Mouse (Mus musculus) MEL (cell line): ENCODE measurements around the gene Gm20388. TPM values are rescaled to one million over a fixed set of nuclear protein-coding genes. Genes with fewer than 3 reads are reported as not detected.

Experiments
- DNase-seq: peaks from one replicate; pipeline ENCODE4 v3.0.0; 2011; ENCODE audit warnings: low read depth, low spot score
- H3K27ac ChIP-seq: 2 replicates; pipeline ENCODE4 v1.5.1; 2012; ENCODE audit warnings: low read depth, mild to moderate bottlenecking, control low read depth, low read length, moderate library complexity; ENCODE audit not compliant: control insufficient read depth
- H3K27me3 ChIP-seq, 2 experiments: fragments of 150-350 bp in 1 of 2; sonication (generic) in 1 of 2; 2 replicates each; pipeline ENCODE4 v1.6.1; 2012; ENCODE audit warnings: low read length in 2 of 2, mild to moderate bottlenecking in 2 of 2, improper control_type of control experiment in 1 of 2, moderate library complexity in 1 of 2; ENCODE audit not compliant: insufficient read depth in 2 of 2, control insufficient read depth in 1 of 2
- H3K36me3 ChIP-seq, 2 experiments: 2 replicates each; pipeline ENCODE4 v1.6.1; 2012 to 2014; ENCODE audit warnings: low read length in 2 of 2, improper control_type of control experiment in 1 of 2, inconsistent platforms in 1 of 2, mild to moderate bottlenecking in 1 of 2; ENCODE audit not compliant: insufficient read depth in 2 of 2, control insufficient read depth in 1 of 2
- H3K4me1 ChIP-seq, 2 experiments: fragments of 150-350 bp in 1 of 2; sonication (generic) in 1 of 2; 2 replicates each; pipeline ENCODE4 v1.6.1; 2012; ENCODE audit warnings: low read length in 2 of 2, improper control_type of control experiment in 1 of 2, mild to moderate bottlenecking in 1 of 2; ENCODE audit not compliant: insufficient read depth in 2 of 2, control insufficient read depth in 1 of 2
- H3K4me3 ChIP-seq, 2 experiments: fragments of 150-350 bp in 1 of 2; sonication (generic) in 1 of 2; 2 replicates each; pipeline ENCODE4 v1.5.1; 2012; ENCODE audit warnings: low read depth in 2 of 2, low read length in 2 of 2, mild to moderate bottlenecking in 2 of 2, moderate library complexity in 2 of 2, control low read depth in 1 of 2, improper control_type of control experiment in 1 of 2; ENCODE audit not compliant: control insufficient read depth in 1 of 2, insufficient read depth in 1 of 2
- H3K79me2 ChIP-seq: 2 replicates; pipeline ENCODE4 v1.6.1; 2012; ENCODE audit warnings: mild to moderate bottlenecking, low read length, moderate library complexity; ENCODE audit not compliant: control insufficient read depth, poor library complexity, insufficient read depth
- H3K9ac ChIP-seq: 2 replicates; pipeline ENCODE4 v1.6.1; 2012; ENCODE audit warnings: low read depth, mild to moderate bottlenecking, control low read depth, low read length, moderate library complexity; ENCODE audit not compliant: control insufficient read depth, poor library complexity, severe bottlenecking
- H3K9me3 ChIP-seq: fragments of 150-350 bp; sonication (generic); replicated peaks from 2 replicates; pipeline ENCODE4 v1.6.1; 2012; ENCODE audit warnings: mild to moderate bottlenecking, low read length, improper control_type of control experiment, moderate library complexity; ENCODE audit not compliant: insufficient read depth
- BHLHE40 ChIP-seq: IDR thresholded peaks from 2 replicates; pipeline ENCODE4 v1.6.1; 2012; ENCODE audit warnings: low read depth, mild to moderate bottlenecking, inconsistent platforms, low read length, improper control_type of control experiment, borderline replicate concordance
- CHD2 ChIP-seq: IDR thresholded peaks from 2 replicates; pipeline ENCODE4 v1.6.1; 2011; ENCODE audit warnings: low read length, improper control_type of control experiment
- E2F4 ChIP-seq: IDR thresholded peaks from 2 replicates; pipeline ENCODE4 v1.6.1; 2011; ENCODE audit warnings: low read depth, low read length, improper control_type of control experiment, borderline replicate concordance
- EP300 ChIP-seq, 2 experiments: IDR thresholded peaks; 2 replicates each; pipeline ENCODE4 v1.6.1; 2011; ENCODE audit warnings: improper control_type of control experiment in 2 of 2, low read length in 2 of 2, low read depth in 1 of 2, mild to moderate bottlenecking in 1 of 2
- ETS1 ChIP-seq: IDR thresholded peaks from 2 replicates; pipeline ENCODE4 v1.6.1; 2012; ENCODE audit warnings: low read depth, mild to moderate bottlenecking, inconsistent platforms, low read length, improper control_type of control experiment, moderate library complexity
- GABPA ChIP-seq: IDR thresholded peaks from 2 replicates; pipeline ENCODE4 v1.6.1; 2012; ENCODE audit warnings: low read depth, mild to moderate bottlenecking, inconsistent platforms, low read length, improper control_type of control experiment, moderate library complexity
- HCFC1 ChIP-seq: IDR thresholded peaks from 2 replicates; pipeline ENCODE4 v1.6.1; 2012; ENCODE audit warnings: low read depth, mild to moderate bottlenecking, inconsistent platforms, low read length, improper control_type of control experiment, moderate library complexity
- MAFK ChIP-seq: IDR thresholded peaks from 2 replicates; pipeline ENCODE4 v1.6.1; 2011; ENCODE audit warnings: low read depth, mild to moderate bottlenecking, low read length, improper control_type of control experiment, borderline replicate concordance
- MAZ ChIP-seq: IDR thresholded peaks from 2 replicates; pipeline ENCODE4 v1.6.1; 2012; ENCODE audit warnings: low read depth, mild to moderate bottlenecking, inconsistent platforms, low read length, improper control_type of control experiment
- MXI1 ChIP-seq: IDR thresholded peaks from 2 replicates; pipeline ENCODE4 v1.6.1; 2011; ENCODE audit warnings: mild to moderate bottlenecking, low read depth, low read length, improper control_type of control experiment
- MYC ChIP-seq: IDR thresholded peaks from 2 replicates; pipeline ENCODE4 v1.6.1; 2011; ENCODE audit warnings: low read depth, mild to moderate bottlenecking, low read length, improper control_type of control experiment, moderate library complexity
- NRF1 ChIP-seq: IDR thresholded peaks from 2 replicates; pipeline ENCODE4 v1.6.1; 2014; ENCODE audit warnings: low read depth, mild to moderate bottlenecking, inconsistent platforms, low read length, improper control_type of control experiment, moderate library complexity; ENCODE audit not compliant: poor library complexity, insufficient read depth, severe bottlenecking
- POLR2A ChIP-seq, 2 experiments: IDR thresholded peaks; 2 replicates each; pipeline ENCODE4 v1.6.1; 2011 to 2012; ENCODE audit warnings: low read length in 2 of 2, mild to moderate bottlenecking in 2 of 2, control low read depth in 1 of 2, improper control_type of control experiment in 1 of 2, low read depth in 1 of 2, moderate library complexity in 1 of 2; ENCODE audit not compliant: control insufficient read depth in 1 of 2, insufficient read depth in 1 of 2, poor library complexity in 1 of 2
- POLR2AphosphoS2 ChIP-seq: IDR thresholded peaks from 2 replicates; pipeline ENCODE4 v1.6.1; 2011; ENCODE audit warnings: low read length, improper control_type of control experiment
- POLR2AphosphoS5 ChIP-seq: IDR thresholded peaks from 2 replicates; pipeline ENCODE4 v1.6.1; 2012; ENCODE audit warnings: low read depth, borderline replicate concordance, mild to moderate bottlenecking, inconsistent platforms, low read length, moderate library complexity, mixed read lengths
- RAD21 ChIP-seq: IDR thresholded peaks from 2 replicates; pipeline ENCODE4 v1.6.1; 2011; ENCODE audit warnings: mild to moderate bottlenecking, low read depth, low read length, improper control_type of control experiment
- RCOR1 ChIP-seq: IDR thresholded peaks from 2 replicates; pipeline ENCODE4 v1.6.1; 2012; ENCODE audit warnings: low read depth, mild to moderate bottlenecking, inconsistent platforms, low read length, improper control_type of control experiment
- SIN3A ChIP-seq: IDR thresholded peaks from 2 replicates; pipeline ENCODE4 v1.6.1; 2012; ENCODE audit warnings: low read length, improper control_type of control experiment, inconsistent platforms
- SMC3 ChIP-seq: IDR thresholded peaks from 2 replicates; pipeline ENCODE4 v1.6.1; 2011; ENCODE audit warnings: low read depth, low read length, improper control_type of control experiment
- TBP ChIP-seq: IDR thresholded peaks from 2 replicates; pipeline ENCODE4 v1.8.0; 2011; ENCODE audit warnings: low read depth, low read length, improper control_type of control experiment
- TCF12 ChIP-seq: IDR thresholded peaks from 2 replicates; pipeline ENCODE4 v1.6.1; 2014; ENCODE audit warnings: low read depth, mild to moderate bottlenecking, inconsistent platforms, low read length, improper control_type of control experiment, moderate library complexity
- USF1 ChIP-seq: IDR thresholded peaks from 2 replicates; pipeline ENCODE4 v1.6.1; 2014; ENCODE audit warnings: low read depth, mild to moderate bottlenecking, inconsistent platforms, low read length, improper control_type of control experiment, moderate library complexity
- USF2 ChIP-seq, 2 experiments: IDR thresholded peaks; 2 replicates each; pipeline ENCODE4 v1.6.1; 2011 to 2012; ENCODE audit warnings: improper control_type of control experiment in 2 of 2, low read length in 2 of 2, borderline replicate concordance in 1 of 2, inconsistent platforms in 1 of 2, low read depth in 1 of 2, mild to moderate bottlenecking in 1 of 2; ENCODE audit not compliant: insufficient read depth in 1 of 2
- ZKSCAN1 ChIP-seq: IDR thresholded peaks from 2 replicates; pipeline ENCODE4 v1.6.1; 2012; ENCODE audit warnings: low read depth, mild to moderate bottlenecking, inconsistent platforms, low read length, improper control_type of control experiment, moderate library complexity
- ZNF384 ChIP-seq: IDR thresholded peaks from 2 replicates; pipeline ENCODE4 v1.6.1; 2012; ENCODE audit warnings: low read depth, mild to moderate bottlenecking, inconsistent platforms, low read length, improper control_type of control experiment
- polyA plus RNA-seq, 2 experiments: library from polyadenylated mRNA; stranded (reverse) in 1 of 2; unstranded in 1 of 2; fragments of >175 nt in 1 of 2; fragments of >200 nt in 1 of 2; gene quantifications; 2 replicates each; pipeline versions ENCODE4 v1.2.1 to v1.2.4; 2012; ENCODE audit warnings: low replicate concordance in 2 of 2, low read depth in 1 of 2; ENCODE audit not compliant: insufficient read length in 2 of 2, insufficient read depth in 1 of 2, missing spikeins in 1 of 2
- total RNA-seq: library from RNA; depleted of rRNA; stranded (reverse); fragments of 300-350 nt; gene quantifications from 2 replicates; pipeline ENCODE4 v1.2.3, GENCODE M21; 2012

The Gm20388 gene
- total and polyA plus RNA-seq, 3 experiments, result 11.1 to 17.8 TPM; not detected in 1

- no peaks in the 10 kb centered on the region for H3K9me3 ChIP-seq
- H3K4me3 ChIP-seq, result no peak overlapping the region
- H3K36me3 ChIP-seq, result no peaks in the 10 kb centered on the region
- TF ChIP-seq HCFC1 (no peak), CHD2 (no peak), USF1 (no peak), RCOR1 (no peak), SIN3A (no peak), MXI1 (no peak), POLR2A (IDR thresholded peaks at IDR 0.05; ENCODE audit: control insufficient read depth in 1 of 2, insufficient read depth in 1 of 2, low read depth in 1 of 2, low read length in 2 of 2, poor library complexity in 1 of 2) (no peak), ZNF384 (no peak), GABPA (no peak), POLR2AphosphoS5 (no peak), E2F4 (no peak), ETS1 (no peak), EP300 (IDR thresholded peaks at IDR 0.05; ENCODE audit: low read depth in 1 of 2, low read length in 2 of 2) (no peak), POLR2AphosphoS2 (no peak), TCF12 (no peak), NRF1 (no peak), MAFK (no peak), RAD21 (no peak), BHLHE40 (no peak), ZKSCAN1 (no peak)
- DNase-seq, result no peak
- H3K27ac ChIP-seq, result no peak overlapping the region
- H3K27me3 ChIP-seq, result no peaks in the 10 kb centered on the region
- no peaks in the 10 kb centered on the region for H3K79me2 ChIP-seq
- H3K4me1 ChIP-seq, result no peaks in the 10 kb centered on the region
- H3K9ac ChIP-seq, result no peak overlapping the region
Observed at GRCm38 (mm10) chr8:121769621-121770020, 1859.0 kb downstream of the Gm20388 start.

DNA sequence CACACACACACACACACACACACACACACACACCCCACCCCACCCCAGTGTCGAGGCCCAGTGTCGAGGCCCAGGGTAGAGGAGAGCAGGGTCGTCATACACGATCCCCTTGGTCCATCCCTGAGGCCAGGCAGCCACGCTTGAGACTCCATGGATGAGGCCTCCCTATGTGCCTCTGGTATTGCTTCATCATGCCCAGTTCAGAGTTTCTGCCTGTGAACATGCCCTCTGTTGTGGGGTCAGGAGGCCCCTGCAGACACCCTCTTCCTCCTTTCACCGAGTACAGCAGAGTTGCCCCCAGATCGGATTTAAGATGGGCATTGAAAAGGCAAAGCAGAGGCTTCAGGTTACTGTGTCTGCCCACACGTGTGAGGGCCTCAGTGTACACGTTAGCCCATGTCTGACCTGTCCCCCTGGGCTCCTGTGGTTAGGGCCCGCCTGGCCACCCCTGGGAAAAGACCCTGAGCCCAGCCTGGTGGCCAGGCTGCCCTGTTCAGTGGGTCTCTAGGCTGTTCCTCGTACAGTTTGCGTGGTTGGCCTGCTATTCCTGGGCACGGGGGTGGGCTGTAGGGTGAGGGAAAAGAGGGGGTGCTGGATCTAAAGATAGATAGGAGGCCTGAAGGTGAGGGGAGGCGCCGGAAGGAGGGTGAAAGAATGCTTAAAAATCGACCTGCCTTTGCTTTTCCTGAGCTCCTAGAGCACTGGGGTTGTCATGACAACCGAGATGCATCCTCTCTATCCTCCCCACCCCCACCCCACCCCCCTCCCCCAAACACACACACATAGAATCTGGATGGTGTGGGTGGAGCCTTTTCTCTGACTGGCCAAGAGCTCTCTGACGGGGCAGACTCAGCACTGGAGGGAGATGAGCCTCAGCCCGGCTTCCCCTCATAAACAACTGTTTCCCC, 1860.5 kb downstream of the Gm20388 start:
- Histone ChIP-seq H3K27ac (no peak overlapping the region), H3K27me3 (no peaks in the 10 kb centered on the region), H3K36me3 (no peaks in the 10 kb centered on the region), H3K9me3 (no peaks in the 10 kb centered on the region), H3K4me3 (no peak overlapping the region), H3K4me1 (no peaks in the 10 kb centered on the region), H3K79me2 (no peaks in the 10 kb centered on the region), H3K9ac (no peak overlapping the region)
- no peak for DNase-seq
- TF ChIP-seq USF2 (IDR thresholded peaks at IDR 0.05; ENCODE audit: borderline replicate concordance in 1 of 2, insufficient read depth in 1 of 2, low read depth in 1 of 2, low read length in 2 of 2) (no peak), MYC (no peak), MAZ (no peak), USF1 (no peak), GABPA (no peak), SMC3 (no peak), TBP (no peak)
